Mouse (Mus musculus) liver, postnatal 0 days (tissue): ENCODE measurements around the gene Zdhhc14. TPM values are rescaled to one million over a fixed set of nuclear protein-coding genes. Genes with fewer than 3 reads are reported as not detected.

Source experiments
- ATAC-seq: fragments of 200-750 bp; cut with Nextera tagmentation; 2 replicates; pipeline ENCODE4 v1.8.0; 2017; ENCODE audit warnings: mild to moderate bottlenecking, moderate library complexity
- DNase-seq: peaks from one replicate; pipeline ENCODE4 v3.0.0-alpha.2; 2016
- H3K27ac ChIP-seq: fragments of 300-500 bp; sonication (generic); 2 replicates; pipeline ENCODE4 v1.5.1; 2014; ENCODE audit warnings: antibody characterized with exemption, moderate library complexity, mild to moderate bottlenecking, low read depth
- H3K27me3 ChIP-seq: fragments of 300-500 bp; sonication (generic); 2 replicates; pipeline ENCODE4 v1.6.1; 2014; ENCODE audit warnings: low read length, control low read depth, mixed read lengths; ENCODE audit not compliant: insufficient read depth
- H3K36me3 ChIP-seq: fragments of 300-500 bp; sonication (generic); replicated peaks from 2 replicates; pipeline ENCODE4 v1.6.1; 2014; ENCODE audit warnings: mild to moderate bottlenecking, control low read depth, low read length, moderate library complexity, mixed read lengths; ENCODE audit not compliant: insufficient read depth
- H3K4me1 ChIP-seq: fragments of 300-500 bp; sonication (generic); 2 replicates; pipeline ENCODE4 v1.6.1; 2014; ENCODE audit warnings: antibody characterized with exemption, mild to moderate bottlenecking, control low read depth; ENCODE audit not compliant: insufficient read depth
- H3K4me2 ChIP-seq: fragments of 300-500 bp; sonication (generic); 2 replicates; pipeline ENCODE4 v1.6.1; 2014; ENCODE audit warnings: low read depth, mild to moderate bottlenecking, low read length, moderate library complexity, mixed read lengths
- H3K4me3 ChIP-seq: fragments of 300-500 bp; sonication (generic); 2 replicates; pipeline ENCODE4 v1.5.1; 2014; ENCODE audit warnings: low read depth, low read length
- H3K9ac ChIP-seq: fragments of 300-500 bp; sonication (generic); replicated peaks from 2 replicates; pipeline ENCODE4 v1.6.1; 2014; ENCODE audit warnings: mild to moderate bottlenecking, moderate library complexity
- H3K9me3 ChIP-seq: fragments of 300-500 bp; sonication (generic); 2 replicates; pipeline ENCODE4 v1.6.1; 2016; ENCODE audit warnings: mild to moderate bottlenecking, control low read depth, low read length, mixed read lengths
- CTCF ChIP-seq: sonication (generic); IDR thresholded peaks from 2 replicates; pipeline ENCODE4 v1.5.1; 2016; ENCODE audit warnings: antibody characterized with exemption, low read depth
- EP300 ChIP-seq: IDR thresholded peaks from 2 replicates; pipeline ENCODE4 v1.6.1; 2016; ENCODE audit warnings: antibody characterized with exemption, low read depth, mild to moderate bottlenecking
- WGBS: fragments of 180-500 bp; shearing (Covaris S2); extraction: QIAGEN DNeasy Blood & Tissue Kit; methylation state at CpG from one replicate; pipeline ENCODE4 v1.1.7; 2014; ENCODE audit not compliant: insufficient replicate concordance; 5-methylcytosine and 5-hydroxymethylcytosine counted together
- polyA plus RNA-seq: library from polyadenylated mRNA; unstranded; fragments of >200 nt; fragmentation: Nextera tagmentation; extraction: Ambion mirVana; gene quantifications from 2 replicates; pipeline ENCODE4 v1.2.1, GENCODE M21; 2015

Zdhhc14 gene
- polyA plus RNA-seq, 1 experiment from 2014 or later: 2.7 TPM

DNA sequence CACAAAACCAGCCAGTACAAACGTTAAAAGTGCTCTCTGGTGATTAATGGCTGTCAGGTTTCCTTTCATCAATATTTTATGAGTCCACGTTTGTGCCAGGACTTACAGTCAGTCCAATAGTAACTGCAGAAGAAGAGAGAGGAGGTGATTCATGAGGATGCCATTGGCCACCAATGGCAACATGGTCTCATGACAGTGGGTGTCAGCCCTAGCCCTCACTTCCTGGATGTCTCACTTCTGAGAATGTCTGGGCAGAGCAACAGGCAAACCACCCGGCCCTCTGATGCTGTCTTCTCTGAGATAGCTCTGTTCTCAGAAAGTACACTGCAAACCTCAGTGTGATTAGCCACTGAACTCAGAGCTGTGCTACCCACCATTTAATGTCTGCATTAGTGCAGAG lies 176.1 kb downstream of the Zdhhc14 start:
- Histone ChIP-seq H3K9me3 (no peaks in the 10 kb centered on the region), H3K4me3 (no peak overlapping the region), H3K4me1 (no peaks in the 10 kb centered on the region), H3K27me3 (no peaks in the 10 kb centered on the region), H3K27ac (no peak overlapping the region), H3K36me3 (no peaks in the 10 kb centered on the region), H3K4me2 (no peak overlapping the region), H3K9ac (no peak overlapping the region)
- TF ChIP-seq EP300 (no peak), CTCF (no peak)
- ATAC-seq (no peak), DNase-seq (no peak)
- 50% methylated on average over 3 of the region's 3 CpGs for WGBS

DNA sequence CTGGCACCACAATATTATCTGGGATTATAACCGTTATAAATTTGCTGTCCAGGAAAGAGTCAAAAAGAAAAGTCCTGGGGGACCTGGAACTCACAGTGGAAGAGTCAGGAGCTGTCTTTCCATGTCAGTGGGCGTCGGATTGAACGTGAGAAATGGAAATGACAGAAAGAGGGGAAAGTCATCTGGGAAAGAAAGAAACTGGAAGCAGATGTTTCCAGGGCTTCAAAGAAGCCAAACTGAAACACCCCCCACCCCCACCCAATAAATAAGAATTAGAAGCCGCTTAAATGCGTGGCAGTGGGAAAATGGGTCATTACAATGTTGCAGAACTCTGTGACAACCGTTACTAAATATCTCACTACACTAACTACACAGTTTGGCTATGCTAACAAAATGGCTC lies 176.6 kb downstream of the Zdhhc14 start:
- TF ChIP-seq EP300 (no peak), CTCF (no peak)
- WGBS: 83% methylated on average over 7 of the region's 7 CpGs
- H3K9me3 ChIP-seq: no peaks in the 10 kb centered on the region
- DNase-seq (no peak), ATAC-seq (no peak)
- H3K36me3 ChIP-seq: no peaks in the 10 kb centered on the region
- H3K4me1 ChIP-seq: no peaks in the 10 kb centered on the region
- H3K9ac ChIP-seq: no peak overlapping the region
- H3K27ac ChIP-seq: no peak overlapping the region
- no peak overlapping the region for H3K4me2 ChIP-seq
- no peak overlapping the region for H3K4me3 ChIP-seq
- no peaks in the 10 kb centered on the region for H3K27me3 ChIP-seq

DNA sequence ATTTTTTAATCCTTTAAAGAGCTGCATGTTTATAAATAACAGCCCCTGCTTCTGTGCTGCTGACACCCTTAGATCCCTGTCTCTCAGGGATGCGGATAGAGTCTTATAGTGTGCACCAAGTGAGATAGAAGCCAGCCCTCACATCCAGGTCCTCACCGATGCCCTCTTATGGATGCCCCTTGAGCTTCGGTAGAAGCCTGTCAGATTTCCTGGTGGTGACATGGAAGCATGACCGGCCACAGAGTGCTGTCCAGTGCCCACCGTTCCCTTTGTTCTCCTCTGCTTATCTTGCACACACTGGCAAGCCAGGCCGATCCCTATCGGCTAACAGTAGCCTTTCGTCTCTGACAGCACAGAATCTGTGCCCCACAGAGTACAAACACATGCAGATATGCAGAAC lies 183.6 kb downstream of the Zdhhc14 start:
- no peak overlapping the region for H3K4me3 ChIP-seq
- H3K27ac ChIP-seq: no peak overlapping the region
- no peaks in the 10 kb centered on the region for H3K36me3 ChIP-seq
- TF ChIP-seq EP300: no peak
- TF ChIP-seq CTCF: no peak
- no peak overlapping the region for H3K4me2 ChIP-seq
- DNase-seq (no peak), ATAC-seq (no peak)
- H3K27me3 ChIP-seq: no peaks in the 10 kb centered on the region
- H3K9ac ChIP-seq: no peak overlapping the region
- 66% methylated on average over 8 of the region's 8 CpGs for WGBS
- no peaks in the 10 kb centered on the region for H3K9me3 ChIP-seq
- no peaks in the 10 kb centered on the region for H3K4me1 ChIP-seq

DNA sequence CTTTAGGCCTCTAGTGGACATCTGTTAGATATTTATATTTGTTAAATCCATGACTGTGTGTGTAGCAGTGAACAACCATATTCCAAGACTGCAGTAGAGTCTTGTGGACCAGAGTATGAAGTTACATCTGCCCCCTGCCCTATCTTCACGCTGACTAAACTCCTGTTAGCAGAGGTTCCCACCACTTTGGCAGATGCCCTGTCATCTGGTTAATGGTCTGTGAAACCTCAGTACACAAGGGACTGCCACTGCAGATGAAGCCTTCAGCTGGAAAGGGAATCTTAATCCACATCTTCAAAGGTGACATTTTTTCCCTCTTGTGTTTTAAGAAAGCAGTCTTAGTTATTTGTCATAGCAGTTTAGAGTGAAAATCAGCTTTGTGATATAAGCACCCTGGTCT lies 187.0 kb downstream of the Zdhhc14 start:
- H3K9me3 ChIP-seq: no peaks in the 10 kb centered on the region
- TF ChIP-seq CTCF (no peak), EP300 (no peak)
- 43% methylated on average over 1 of the region's 1 CpGs for WGBS

DNA sequence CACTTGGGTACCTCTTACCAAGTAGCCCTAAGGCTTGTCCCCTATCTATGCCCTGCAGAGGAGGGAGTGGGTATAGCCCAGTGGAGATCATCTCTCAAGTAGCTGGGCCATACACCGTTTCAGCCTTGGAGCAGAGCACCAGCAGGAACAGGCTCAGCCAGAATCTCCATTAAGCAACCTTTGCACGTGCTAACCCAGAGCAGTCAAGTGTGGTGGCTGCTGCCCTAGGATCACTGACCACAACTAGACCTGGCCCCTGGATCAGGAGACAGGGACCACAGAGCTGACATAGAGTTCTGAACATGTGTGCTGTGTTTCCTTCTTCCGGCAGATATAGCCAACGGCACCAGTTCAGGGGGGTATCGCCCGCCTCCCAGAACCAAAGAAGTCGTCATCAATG lies 193.0 kb downstream of the Zdhhc14 start:
- Histone ChIP-seq H3K27me3 (no peaks in the 10 kb centered on the region), H3K9ac (no peak overlapping the region), H3K4me1 (no peaks in the 10 kb centered on the region), H3K9me3 (no peaks in the 10 kb centered on the region), H3K36me3 (no peaks in the 10 kb centered on the region), H3K4me2 (no peak overlapping the region), H3K4me3 (no peak overlapping the region), H3K27ac (no peak overlapping the region)
- WGBS: 90% methylated on average over 7 of the region's 7 CpGs
- no peak for ATAC-seq
- DNase-seq: no peak
- TF ChIP-seq CTCF (no peak), EP300 (no peak)

More for the DNA sequence above, 187.0 kb downstream of the Zdhhc14 start:
- H3K9ac ChIP-seq: no peak overlapping the region
- no peaks in the 10 kb centered on the region for H3K27me3 ChIP-seq
- DNase-seq (no peak), ATAC-seq (no peak)
- no peak overlapping the region for H3K27ac ChIP-seq
- no peak overlapping the region for H3K4me2 ChIP-seq
- no peaks in the 10 kb centered on the region for H3K36me3 ChIP-seq
- H3K4me1 ChIP-seq: no peaks in the 10 kb centered on the region
- H3K4me3 ChIP-seq: no peak overlapping the region

DNA sequence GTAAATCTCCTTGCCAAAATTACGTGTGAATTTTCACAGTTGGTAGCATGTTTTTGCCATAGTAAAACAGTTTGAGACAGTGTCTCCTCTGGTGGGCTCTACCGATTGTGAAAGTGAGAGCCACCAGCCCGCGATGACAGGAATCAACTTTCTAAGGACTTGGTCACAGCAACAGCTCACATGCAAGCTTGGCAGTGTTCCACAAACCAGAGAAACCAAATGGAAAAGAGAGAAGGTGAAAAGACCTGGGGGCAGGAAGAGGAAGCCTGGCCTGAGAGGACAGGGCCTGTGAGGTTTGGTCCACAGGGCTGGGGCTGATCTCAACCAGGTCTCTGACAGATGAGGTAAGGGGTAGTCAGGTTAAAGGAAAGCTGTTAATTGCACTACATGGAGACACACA lies 195.5 kb downstream of the Zdhhc14 start:
- no peak for DNase-seq
- Histone ChIP-seq H3K4me2 (no peak overlapping the region), H3K27me3 (no peaks in the 10 kb centered on the region), H3K36me3 (no peaks in the 10 kb centered on the region), H3K4me1 (no peaks in the 10 kb centered on the region), H3K4me3 (no peak overlapping the region), H3K27ac (no peak overlapping the region), H3K9me3 (no peaks in the 10 kb centered on the region), H3K9ac (no peak overlapping the region)
- ATAC-seq: no peak
- 63% methylated on average over 4 of the region's 4 CpGs for WGBS
- TF ChIP-seq EP300 (no peak), CTCF (no peak)

DNA sequence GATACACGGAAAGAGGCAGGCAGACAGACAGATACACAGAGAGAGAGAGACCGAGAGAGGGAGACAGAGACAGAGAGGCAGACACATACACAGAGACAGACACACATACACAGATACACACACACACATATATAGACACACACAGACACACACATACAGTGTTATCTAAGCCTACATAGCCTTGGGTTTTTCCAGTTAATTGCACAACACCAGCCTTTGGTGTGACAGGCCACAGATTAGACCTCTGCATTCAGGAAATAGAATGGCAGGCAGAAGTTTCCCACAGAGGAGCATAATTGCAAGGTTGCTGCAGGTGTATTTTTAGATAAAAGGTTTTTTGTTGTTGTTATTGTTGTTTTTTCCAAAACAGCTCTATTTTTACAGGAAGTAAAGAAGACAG lies 195.9 kb downstream of the Zdhhc14 start:
- Histone ChIP-seq H3K27me3 (no peaks in the 10 kb centered on the region), H3K9me3 (no peaks in the 10 kb centered on the region), H3K4me3 (no peak overlapping the region), H3K36me3 (no peaks in the 10 kb centered on the region), H3K4me1 (no peaks in the 10 kb centered on the region), H3K9ac (no peak overlapping the region), H3K27ac (no peak overlapping the region), H3K4me2 (no peak overlapping the region)
- 72% methylated on average over 2 of the region's 2 CpGs for WGBS
- ATAC-seq: no peak
- no peak for TF ChIP-seq CTCF
- no peak for TF ChIP-seq EP300
- DNase-seq: no peak
